Mouse (Mus musculus): ENCODE results near the gene Slc25a47. TPM values are rescaled to one million over a fixed set of nuclear protein-coding genes. Genes with fewer than 3 reads are reported as not detected.

The Slc25a47 gene
- polyA plus RNA-seq, 1 experiment, result 10.1 TPM

GRCm38 (mm10) chr12:108856186-108856585 is 20.3 kb downstream of the Slc25a47 start:
- no peak for DNase-seq (ENCODE audit: extremely low spot score in 1 of 2, low spot score in 1 of 2)

DNA sequence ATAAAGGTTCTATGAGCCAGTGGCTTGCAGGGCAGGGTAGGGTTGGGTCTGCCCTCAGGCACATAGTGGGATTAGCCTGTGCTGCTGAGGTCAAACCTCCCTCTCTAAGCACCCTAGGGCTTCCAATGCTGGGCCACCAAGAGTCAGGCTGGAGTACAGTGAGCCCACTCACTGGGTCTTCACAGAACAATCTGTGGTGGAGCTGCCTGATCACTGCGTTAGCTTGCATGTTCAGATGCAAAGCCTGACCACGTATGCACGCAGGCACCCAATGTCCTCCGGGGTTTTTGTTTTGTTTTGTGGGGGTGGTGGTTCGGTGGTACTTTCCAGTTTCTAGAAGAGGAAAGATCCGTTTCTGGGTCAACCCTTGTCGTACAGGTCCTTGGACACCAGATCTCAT is 21.3 kb downstream of the Slc25a47 start:
- no peak for DNase-seq (ENCODE audit: extremely low spot score in 1 of 2, low spot score in 1 of 2)

DNA sequence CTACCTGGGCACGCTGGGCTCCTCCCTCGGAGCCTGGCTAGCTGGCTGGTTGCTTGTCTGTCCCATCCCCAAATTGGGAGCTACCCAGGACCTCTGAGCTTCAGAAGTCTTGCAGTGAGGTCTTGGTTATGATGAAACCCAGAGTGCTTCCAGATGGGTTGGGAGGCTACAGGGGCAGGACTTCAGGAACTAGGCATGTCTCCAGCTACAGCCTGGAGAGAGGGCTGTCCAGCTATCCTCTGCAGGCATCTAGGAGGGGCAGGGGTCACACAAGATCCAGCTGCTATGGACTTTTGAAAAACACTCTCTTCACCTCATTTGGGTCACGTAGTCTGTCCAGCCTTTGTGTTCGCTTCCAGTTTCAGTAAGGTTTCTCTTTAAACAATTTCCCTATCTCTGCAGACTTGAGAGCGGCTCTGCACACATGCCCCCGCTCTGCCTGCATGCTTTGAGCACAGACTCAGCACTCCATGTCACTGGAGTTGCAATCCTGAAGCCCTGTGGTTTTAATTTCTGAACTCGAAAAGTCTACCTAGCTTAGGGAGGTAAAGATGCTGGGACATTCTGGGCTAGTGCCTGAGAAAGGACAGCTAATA is 21.8 kb downstream of the Slc25a47 start:
- DNase-seq (ENCODE audit: extremely low spot score in 1 of 2, low spot score in 1 of 2), result no peak

- DNase-seq (ENCODE audit: extremely low spot score in 1 of 2, low spot score in 1 of 2), result no peak
These were observed 22.6 kb downstream of the Slc25a47 start for GRCm38 (mm10) chr12:108858486-108858885.

GRCm38 (mm10) chr12:108865007-108865494 is 29.2 kb downstream of the Slc25a47 start:
- DNase-seq (ENCODE audit: extremely low spot score in 1 of 2, low spot score in 1 of 2), result no peak

GRCm38 (mm10) chr12:108869575-108869974 is 33.7 kb downstream of the Slc25a47 start:
- no peak for DNase-seq (ENCODE audit: extremely low spot score in 1 of 2, low spot score in 1 of 2)

DNA sequence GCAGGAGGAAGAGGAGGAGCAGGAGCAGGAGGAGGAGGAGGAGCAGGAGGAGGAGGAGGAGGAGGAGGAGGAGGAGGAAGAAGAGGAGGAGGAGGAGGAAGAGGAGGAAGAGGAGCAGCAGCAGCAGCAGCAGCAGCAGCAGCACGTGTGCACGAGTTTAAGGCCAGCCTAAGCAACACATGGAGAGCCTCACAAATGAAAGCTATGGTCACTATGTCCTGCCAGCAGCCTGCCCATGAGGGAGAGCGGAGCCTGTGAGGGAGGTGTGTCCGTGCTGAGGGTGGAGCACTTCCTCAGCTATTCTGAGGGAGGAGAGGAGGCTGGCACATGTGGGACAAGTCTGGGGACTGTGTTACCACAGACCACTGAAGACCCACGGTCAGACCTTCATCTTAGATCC is 37.3 kb downstream of the Slc25a47 start:
- no peak for DNase-seq (ENCODE audit: extremely low spot score in 1 of 2, low spot score in 1 of 2)

DNA sequence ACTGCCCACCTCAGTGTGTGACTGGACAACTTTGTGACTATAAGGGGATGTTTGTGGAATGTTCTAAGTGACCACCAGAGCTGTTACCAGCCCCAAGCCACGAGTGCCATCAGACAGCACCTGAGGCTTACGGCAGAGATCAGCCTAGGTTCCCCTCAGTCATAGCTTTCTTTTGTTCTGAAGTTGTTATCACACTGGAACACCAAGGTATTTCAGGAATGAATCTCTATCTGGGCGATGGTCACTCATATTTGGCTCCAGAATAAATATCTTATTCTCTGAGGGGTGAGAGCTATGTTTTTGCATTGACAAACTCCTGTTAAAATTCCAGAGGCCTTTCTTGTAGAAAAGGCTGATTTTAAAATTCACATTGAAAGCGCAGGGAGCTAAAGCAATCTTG is 43.3 kb downstream of the Slc25a47 start:
- DNase-seq (ENCODE audit: extremely low spot score in 1 of 2, low spot score in 1 of 2), result no peak

DNA sequence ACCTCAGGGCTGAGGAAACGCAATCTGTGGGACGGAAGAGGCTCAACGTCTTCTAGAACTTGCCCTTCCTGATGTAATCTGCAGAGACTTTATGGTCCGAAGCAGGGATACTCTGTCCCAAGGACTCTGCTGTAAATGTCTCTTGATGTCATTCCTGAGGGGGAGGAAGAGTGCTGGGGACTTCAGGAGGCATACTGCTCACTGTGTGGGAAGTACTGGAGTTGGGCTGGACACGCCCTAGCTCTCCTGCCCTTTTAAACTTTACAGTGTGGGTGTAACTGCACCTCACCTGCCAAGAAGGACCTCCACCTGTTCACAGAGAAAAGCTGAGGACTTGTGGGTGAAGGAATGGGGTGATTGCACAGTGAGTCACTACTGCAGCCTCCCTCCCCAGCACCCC is 44.8 kb downstream of the Slc25a47 start:
- DNase-seq (ENCODE audit: extremely low spot score in 1 of 2, low spot score in 1 of 2), result no peak

- DNase-seq (ENCODE audit: extremely low spot score in 1 of 2, low spot score in 1 of 2), result no peak
These were observed 45.3 kb downstream of the Slc25a47 start for GRCm38 (mm10) chr12:108881192-108881591.

GRCm38 (mm10) chr12:108882776-108883175 is 46.9 kb downstream of the Slc25a47 start:
- no peak for DNase-seq (ENCODE audit: extremely low spot score in 1 of 2, low spot score in 1 of 2)

DNA sequence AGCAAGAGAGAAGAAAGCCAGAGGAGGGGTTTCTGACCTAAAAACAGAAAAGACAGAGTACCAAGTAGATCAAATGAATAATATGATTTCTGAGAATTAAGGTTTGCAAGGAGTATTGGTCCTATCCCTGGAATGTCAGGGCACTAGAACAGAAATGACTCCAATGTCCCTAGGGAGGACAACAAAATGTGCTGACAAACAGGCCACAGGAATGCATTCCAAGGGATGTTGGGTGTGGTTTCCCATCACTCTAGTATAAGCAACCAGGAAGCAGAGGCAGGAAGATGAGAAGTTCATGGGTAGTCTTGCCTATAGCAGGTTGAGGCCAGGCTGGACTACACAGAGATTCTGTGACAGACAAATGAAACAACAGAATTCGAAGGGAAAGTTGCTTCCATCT is 50.1 kb downstream of the Slc25a47 start:
- no peak for DNase-seq (ENCODE audit: extremely low spot score in 1 of 2, low spot score in 1 of 2)

- DNase-seq (ENCODE audit: extremely low spot score in 1 of 2, low spot score in 1 of 2), result no peak
These were observed 51.2 kb downstream of the Slc25a47 start for GRCm38 (mm10) chr12:108887077-108887476.

DNA sequence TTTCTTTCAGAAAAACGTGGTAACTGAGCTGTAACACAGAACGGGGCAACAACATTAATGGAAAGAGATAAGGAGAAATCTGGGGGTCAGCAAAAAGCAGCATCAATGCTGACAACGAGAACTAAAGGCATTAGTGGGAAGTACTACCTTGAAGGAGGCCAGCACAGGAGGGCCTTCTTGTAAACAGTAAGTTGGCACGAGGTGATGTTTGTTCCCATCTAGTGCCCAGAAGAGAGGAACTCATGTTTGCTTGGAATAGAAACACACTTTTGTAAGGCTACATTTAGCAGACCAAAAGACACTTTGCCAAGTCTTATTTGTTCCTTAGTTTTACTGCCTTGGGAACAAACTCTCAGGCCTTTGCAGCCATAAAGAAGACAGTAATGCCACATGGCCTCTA is 52.8 kb downstream of the Slc25a47 start:
- no peak for DNase-seq (ENCODE audit: extremely low spot score in 1 of 2, low spot score in 1 of 2)

DNA sequence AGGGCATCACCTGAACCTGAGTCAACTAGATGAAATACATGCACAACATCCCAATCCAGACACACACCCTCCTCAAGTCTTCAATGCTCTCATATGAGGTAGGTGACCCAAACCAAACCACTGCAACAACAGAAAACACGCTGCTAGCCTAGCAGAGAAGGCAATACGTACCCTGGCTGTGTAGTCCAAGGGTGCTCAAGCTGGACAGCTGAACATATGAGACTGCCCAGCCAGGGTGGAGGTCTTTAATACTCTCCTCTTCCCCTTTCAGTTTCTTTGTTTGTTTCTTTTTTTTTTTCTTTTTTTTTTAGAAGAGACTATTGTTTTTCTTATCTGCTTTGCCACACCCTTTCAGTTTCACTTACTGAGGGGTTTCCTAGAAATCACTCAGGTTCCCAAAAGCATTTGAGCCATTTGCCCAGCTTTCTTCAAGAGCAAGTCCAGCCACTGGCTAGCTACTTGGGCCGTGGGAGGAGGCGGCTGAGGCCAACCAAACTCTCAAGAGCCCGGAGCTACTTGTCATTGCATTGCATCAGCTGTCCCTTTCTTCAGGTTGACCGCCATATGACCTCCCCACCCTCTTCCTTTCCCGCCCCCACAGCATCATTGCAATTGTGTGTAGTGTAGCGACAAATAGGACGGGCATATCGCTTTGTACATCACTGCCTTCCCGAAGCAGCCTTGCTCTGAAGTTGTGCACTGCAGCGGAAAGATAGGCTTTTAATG is 57.3 kb downstream of the Slc25a47 start, which contains the start of gene Wdr25:
Wdr25 (plus strand) TSS at position 643 of the 726 bp plus-strand sequence.
- no peak for DNase-seq (ENCODE audit: extremely low spot score in 1 of 2, low spot score in 1 of 2)

GRCm38 (mm10) chr12:108893715-108894431 is 58.0 kb downstream of the Slc25a47 start, which contains the start of gene Wars:
Gene Wars, minus strand, starts transcription at chr12:108894174.
- DNase-seq (ENCODE audit: extremely low spot score in 1 of 2, low spot score in 1 of 2), result peak; percentile 90 to 97

GRCm38 (mm10) chr12:108894432-108894816 is 58.6 kb downstream of the Slc25a47 start:
- no peak for DNase-seq (ENCODE audit: extremely low spot score in 1 of 2, low spot score in 1 of 2)

DNA sequence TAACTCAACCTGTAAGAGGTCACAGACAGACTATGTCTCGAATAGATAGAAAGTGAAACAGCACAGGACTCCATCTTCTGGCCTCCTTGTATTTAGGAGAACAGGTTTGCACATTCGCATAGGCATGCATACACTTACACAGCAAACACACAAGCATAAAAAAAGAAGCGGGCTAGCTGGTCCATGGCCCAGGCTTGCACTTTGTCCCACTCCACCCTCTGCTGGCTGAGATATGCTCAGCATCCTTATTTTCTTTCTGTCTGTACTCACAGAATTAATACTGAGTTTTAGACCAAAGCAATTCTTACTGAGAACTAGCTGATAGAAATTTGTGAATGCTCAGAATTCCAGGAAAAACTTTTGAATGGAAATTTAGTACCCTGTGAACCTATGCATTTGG is 60.2 kb downstream of the Slc25a47 start:
- no peak for DNase-seq (ENCODE audit: extremely low spot score in 1 of 2, low spot score in 1 of 2)

DNA sequence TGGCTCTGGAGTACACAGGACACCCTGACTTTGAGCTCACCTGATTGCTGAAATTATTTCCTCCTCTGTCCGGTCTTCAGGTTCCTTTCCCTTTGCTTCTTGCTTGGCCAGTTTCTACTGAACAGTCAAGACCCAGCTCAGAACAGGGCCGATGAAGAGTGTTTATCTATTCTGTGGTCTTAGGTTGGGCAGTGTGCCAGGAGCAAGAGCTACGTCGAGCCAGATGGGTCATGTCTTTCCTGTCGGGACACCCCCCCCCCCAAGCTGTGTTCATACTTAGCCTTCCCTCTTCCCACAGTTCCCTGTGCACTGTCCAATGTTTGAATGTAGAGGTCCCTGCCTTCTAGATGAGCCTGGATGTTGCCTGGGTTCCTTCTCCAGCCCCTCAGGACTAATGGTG is 65.5 kb downstream of the Slc25a47 start:
- DNase-seq (ENCODE audit: extremely low spot score in 1 of 2, low spot score in 1 of 2), result no peak

DNA sequence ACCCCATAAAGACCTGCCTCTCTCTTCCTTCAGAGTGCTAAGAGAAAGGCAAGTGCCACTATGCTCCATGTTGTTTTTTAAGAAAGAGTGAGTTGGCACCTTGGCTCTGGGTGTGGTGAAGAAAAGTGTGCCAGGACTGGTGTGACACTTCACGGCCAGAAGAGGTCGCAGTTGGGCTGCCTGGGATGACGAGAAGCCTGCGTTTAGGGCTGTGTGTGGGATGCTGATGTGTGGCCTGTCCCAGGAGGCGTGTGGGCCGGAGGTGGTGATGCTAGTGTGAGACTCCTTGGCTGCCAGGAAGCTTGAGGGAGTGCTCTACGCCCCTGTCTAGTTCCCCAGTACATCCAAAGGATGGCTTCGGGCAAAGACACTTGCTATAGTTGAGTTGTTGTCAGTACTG is 67.1 kb downstream of the Slc25a47 start:
- DNase-seq (ENCODE audit: extremely low spot score in 1 of 2, low spot score in 1 of 2), result peak; percentile 44 to 85

GRCm38 (mm10) chr12:108903600-108904275 is 67.9 kb downstream of the Slc25a47 start:
- peak; percentile 67 to 91 for DNase-seq (ENCODE audit: extremely low spot score in 1 of 2, low spot score in 1 of 2)
